Mouse (Mus musculus) B cell, adult 67 days (primary cell): ENCODE measurements around the gene Slc6a11. TPM values are rescaled to one million over a fixed set of nuclear protein-coding genes. Genes with fewer than 3 reads are reported as not detected.

Experiments
- total RNA-seq, 2 experiments: library from RNA; stranded (reverse); gene quantifications; 4 replicates each; pipeline ENCODE4 v1.2.4; 2023

Gene Slc6a11
- not detected for total RNA-seq

DNA sequence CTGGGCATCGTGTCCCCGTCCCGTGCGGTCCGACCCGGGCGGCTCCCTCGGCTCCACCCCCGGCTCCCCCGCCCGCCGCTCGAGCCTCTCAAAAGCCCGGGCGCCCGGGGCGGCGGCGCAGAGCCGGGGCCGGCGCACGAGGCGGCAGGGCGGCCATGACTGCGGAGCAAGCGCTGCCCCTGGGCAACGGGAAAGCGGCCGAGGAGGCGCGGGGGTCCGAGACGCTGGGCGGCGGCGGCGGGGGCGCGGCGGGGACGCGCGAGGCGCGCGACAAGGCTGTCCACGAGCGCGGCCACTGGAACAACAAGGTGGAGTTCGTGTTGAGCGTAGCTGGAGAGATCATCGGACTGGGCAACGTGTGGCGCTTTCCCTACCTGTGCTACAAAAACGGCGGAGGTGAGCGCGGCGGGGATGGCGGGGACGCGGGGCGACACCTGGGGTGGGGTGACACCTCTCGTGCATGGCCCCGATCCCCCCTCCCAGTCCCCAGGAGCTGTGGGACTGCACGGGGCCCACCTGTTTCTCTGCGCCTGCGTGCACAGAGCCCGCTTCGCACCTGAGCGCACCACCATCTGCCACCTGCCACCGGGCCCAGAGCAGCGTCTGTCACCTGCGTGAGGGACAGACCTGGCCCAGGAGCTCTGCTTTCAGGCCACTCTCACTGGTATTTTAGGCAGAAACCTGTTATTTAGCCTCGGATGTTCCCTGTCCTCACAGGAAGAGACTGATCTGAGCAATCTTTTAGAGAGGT lies at the start of gene Slc6a11:
Slc6a11 (plus strand) TSS at position 120 of the 751 bp plus-strand sequence.

DNA sequence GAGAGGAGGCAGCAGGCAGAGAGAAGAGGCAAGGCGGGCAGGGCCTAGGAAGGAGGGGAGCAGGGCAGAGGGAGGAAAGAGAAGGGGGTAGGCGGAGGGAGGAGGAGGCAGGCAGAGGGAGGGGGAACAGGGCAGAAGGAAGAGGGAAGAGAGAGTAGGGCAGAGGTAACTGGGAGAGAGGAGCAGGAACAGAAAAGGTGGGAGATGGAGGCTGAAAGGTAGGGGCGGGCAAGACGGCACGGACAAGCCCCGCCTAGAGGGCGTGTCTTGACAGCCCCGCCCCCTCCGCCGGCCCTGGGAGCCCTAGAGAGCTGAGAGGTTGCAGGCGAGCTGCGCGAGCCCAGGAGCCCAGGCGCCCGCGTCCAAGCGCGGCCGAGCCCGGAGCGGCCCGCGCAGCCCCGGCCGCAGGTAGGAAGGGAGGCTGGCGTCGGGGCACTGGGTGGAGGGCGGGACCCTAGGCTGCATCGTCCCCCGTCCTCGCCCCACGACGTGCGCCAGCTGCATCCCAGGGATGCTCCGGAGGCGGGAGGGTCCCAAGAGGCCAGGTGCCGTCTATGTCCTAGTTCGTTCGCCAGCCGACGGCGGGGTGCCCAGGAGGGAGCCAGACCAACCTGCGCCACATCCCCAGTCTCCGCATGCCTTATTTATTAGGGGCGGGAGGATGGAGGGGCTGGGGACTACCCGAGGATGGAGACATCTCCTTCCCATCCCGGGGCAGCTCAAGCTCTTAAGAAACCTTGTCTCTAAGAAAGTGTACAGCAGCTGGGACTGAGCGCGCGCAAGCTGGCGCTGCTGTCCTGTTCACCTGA lies 151.6 kb downstream of the Slc6a11 start, which contains the start of gene Slc6a1:
Slc6a1 (plus strand) TSS at position 167 of the 809 bp plus-strand sequence.

Other genes starting within 250 kb of the Slc6a11 start
- under 1 TPM in 1 of 2 experiments, not detected in 1; 0.06 TPM for gene Atp2b2, start 88.6 kb upstream of the Slc6a11 start, total RNA-seq
- gene Slc6a1, start 151.4 kb downstream of the Slc6a11 start, total RNA-seq, result not detected